Mouse (Mus musculus): ENCODE data around the gene Cfap299.

GRCm38 (mm10) chr5:98363428-98363827, 34.3 kb downstream of the Cfap299 start:
- TF ChIP-seq POLR2A (IDR thresholded peaks at IDR 0.05; ENCODE audit: insufficient read depth, low read depth, low read length) (no peak), CTCF (IDR thresholded peaks at IDR 0.05; ENCODE audit: insufficient read depth, low read depth, low read length) (no peak)

Measured in olfactory bulb, adult 2 months (tissue).